Mouse (Mus musculus) retina, postnatal 1 day (tissue): Measurements from ENCODE around the gene Smarcd3.

Experiments used
- DNase-seq: peaks from one replicate; pipeline ENCODE4 v3.0.0-alpha.2; 2012

Smarcd3 gene

GRCm38 (mm10) chr5:24623986-24624821 is at the start of gene Smarcd3:
Gene Smarcd3 (minus strand): TSS chr5:24624411.
- DNase-seq: peak; percentile 86

GRCm38 (mm10) chr5:24661457-24661856 is 37.2 kb upstream of the Smarcd3 start:
- no peak for DNase-seq

- no peak for DNase-seq
These were observed 35.7 kb upstream of the Smarcd3 start for GRCm38 (mm10) chr5:24659708-24660423.

- DNase-seq: peak; percentile 47
These were observed 32.9 kb upstream of the Smarcd3 start for GRCm38 (mm10) chr5:24657113-24657512.

- no peak for DNase-seq
These were observed 30.3 kb upstream of the Smarcd3 start for GRCm38 (mm10) chr5:24654491-24654890.

- DNase-seq: no peak
These were observed 28.6 kb upstream of the Smarcd3 start for GRCm38 (mm10) chr5:24652780-24653179.

GRCm38 (mm10) chr5:24651768-24652752 is 27.8 kb upstream of the Smarcd3 start:
- peak; percentile 84 for DNase-seq

GRCm38 (mm10) chr5:24651356-24651755 is 27.1 kb upstream of the Smarcd3 start:
- no peak for DNase-seq

GRCm38 (mm10) chr5:24649701-24650100 is 25.5 kb upstream of the Smarcd3 start:
- DNase-seq: no peak

- no peak for DNase-seq
These were observed 25.0 kb upstream of the Smarcd3 start for GRCm38 (mm10) chr5:24649231-24649630.

GRCm38 (mm10) chr5:24645454-24645853 is 21.2 kb upstream of the Smarcd3 start:
- DNase-seq: no peak

GRCm38 (mm10) chr5:24639081-24639480 is 14.9 kb upstream of the Smarcd3 start:
- DNase-seq: no peak

GRCm38 (mm10) chr5:24638131-24638530 is 13.9 kb upstream of the Smarcd3 start:
- DNase-seq: no peak

GRCm38 (mm10) chr5:24636987-24637386 is 12.8 kb upstream of the Smarcd3 start:
- DNase-seq: no peak

- no peak for DNase-seq
These were observed 11.4 kb upstream of the Smarcd3 start for GRCm38 (mm10) chr5:24635526-24636141.

GRCm38 (mm10) chr5:24635093-24635492 is 10.9 kb upstream of the Smarcd3 start:
- no peak for DNase-seq

GRCm38 (mm10) chr5:24629712-24630111 is 5.5 kb upstream of the Smarcd3 start:
- no peak for DNase-seq

- DNase-seq: no peak
These were observed 560 bp upstream of the Smarcd3 start for GRCm38 (mm10) chr5:24624822-24625120.

- DNase-seq: no peak
These were observed 898 bp downstream of the Smarcd3 start for GRCm38 (mm10) chr5:24623041-24623985.

- DNase-seq: no peak
These were observed 1.7 kb downstream of the Smarcd3 start for GRCm38 (mm10) chr5:24622386-24623040.

- no peak for DNase-seq
These were observed 3.6 kb downstream of the Smarcd3 start for GRCm38 (mm10) chr5:24620626-24621025.
